Mouse (Mus musculus): ENCODE results near the gene Wdr91. TPM values are rescaled to one million over a fixed set of nuclear protein-coding genes. Genes with fewer than 3 reads are reported as not detected.

Gene Wdr91
- polyA plus RNA-seq, 1 experiment, result 56.0 TPM

DNA sequence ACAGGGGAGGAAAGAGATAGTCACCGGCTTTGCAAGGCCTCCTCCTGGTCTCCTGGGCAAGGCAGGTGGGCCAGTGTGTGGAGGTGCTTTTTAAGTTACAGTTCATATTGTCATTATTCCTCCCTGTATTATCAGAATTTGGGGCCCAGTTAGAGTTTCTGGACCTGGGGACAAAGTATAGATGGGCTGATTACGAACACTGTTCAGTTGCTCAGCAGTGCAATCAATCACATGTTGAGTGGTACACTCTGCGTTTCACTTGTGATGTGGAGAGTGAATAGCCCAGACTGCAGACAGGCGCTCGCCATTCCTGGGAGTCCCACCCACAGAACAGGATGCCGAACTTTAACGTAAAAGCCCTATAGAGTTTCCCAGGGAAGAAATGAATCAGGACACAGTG lies 26.0 kb downstream of the Wdr91 start:
- TF ChIP-seq POLR2A (IDR thresholded peaks at IDR 0.05; ENCODE audit: low read depth, low read length) (no peak), CTCF (conservative IDR thresholded peaks at IDR 0.05; ENCODE audit: insufficient read depth, insufficient read length, low read depth, low read length) (no peak)
- no peak for DNase-seq
- Histone ChIP-seq H3K27ac (ENCODE audit: insufficient read depth, low read depth, low read length) (no peak overlapping the region), H3K4me3 (ENCODE audit: insufficient read depth, low read depth, low read length) (no peak overlapping the region), H3K27me3 (replicated peaks; ENCODE audit: control insufficient read depth, insufficient read depth, low read length) (no peaks in the 10 kb centered on the region), H3K36me3 (ENCODE audit: control insufficient read depth, insufficient read depth, low read length) (peaks cover 4% of the 10 kb centered on the region; the same call in 1 of the 2 replicates), H3K4me1 (ENCODE audit: control insufficient read depth, insufficient read depth, low read length) (no peaks in the 10 kb centered on the region)
- WGBS, result 90% methylated on average over 7 of the region's 7 CpGs

DNA sequence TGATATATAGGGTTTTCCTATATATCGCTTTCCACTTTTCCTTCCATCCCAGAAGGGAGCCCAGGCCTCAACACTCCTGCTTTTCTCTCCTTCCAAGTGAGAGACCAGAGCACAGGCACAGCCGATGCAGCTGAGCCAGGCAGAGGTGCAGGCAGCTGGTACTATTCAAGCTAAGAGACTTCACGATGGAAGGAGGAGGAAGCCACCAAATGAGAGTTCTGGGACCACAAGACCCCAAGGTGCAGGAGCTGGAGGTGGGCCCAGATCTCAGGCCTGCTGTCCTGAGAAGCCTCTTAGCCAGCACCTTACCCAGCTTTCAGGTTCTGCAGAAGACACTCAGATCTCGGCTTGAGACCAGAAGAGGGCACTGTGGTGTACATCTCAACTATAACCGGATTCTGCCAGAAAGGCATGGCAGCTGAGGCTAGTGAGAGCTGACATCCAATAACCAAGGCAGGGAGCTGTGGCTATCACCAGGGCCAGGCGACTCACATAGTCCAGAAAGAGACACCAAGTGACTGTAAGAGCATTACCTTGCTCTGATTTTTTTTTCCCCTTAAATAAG lies 30.7 kb downstream of the Wdr91 start:
- Histone ChIP-seq H3K27ac (ENCODE audit: insufficient read depth, low read depth, low read length) (no peak overlapping the region), H3K36me3 (ENCODE audit: control insufficient read depth, insufficient read depth, low read length) (peaks cover 2% of the 10 kb centered on the region; the same call in 1 of the 2 replicates), H3K4me3 (ENCODE audit: insufficient read depth, low read depth, low read length) (no peak overlapping the region), H3K27me3 (replicated peaks; ENCODE audit: control insufficient read depth, insufficient read depth, low read length) (no peaks in the 10 kb centered on the region), H3K4me1 (ENCODE audit: control insufficient read depth, insufficient read depth, low read length) (peaks cover 10% of the 10 kb centered on the region)
- 52% methylated on average over 6 of the region's 6 CpGs for WGBS
- peak; percentile 81 for DNase-seq
- TF ChIP-seq CTCF (conservative IDR thresholded peaks at IDR 0.05; ENCODE audit: insufficient read depth, insufficient read length, low read depth, low read length) (peak; percentile 67), POLR2A (IDR thresholded peaks at IDR 0.05; ENCODE audit: low read depth, low read length) (no peak)

DNA sequence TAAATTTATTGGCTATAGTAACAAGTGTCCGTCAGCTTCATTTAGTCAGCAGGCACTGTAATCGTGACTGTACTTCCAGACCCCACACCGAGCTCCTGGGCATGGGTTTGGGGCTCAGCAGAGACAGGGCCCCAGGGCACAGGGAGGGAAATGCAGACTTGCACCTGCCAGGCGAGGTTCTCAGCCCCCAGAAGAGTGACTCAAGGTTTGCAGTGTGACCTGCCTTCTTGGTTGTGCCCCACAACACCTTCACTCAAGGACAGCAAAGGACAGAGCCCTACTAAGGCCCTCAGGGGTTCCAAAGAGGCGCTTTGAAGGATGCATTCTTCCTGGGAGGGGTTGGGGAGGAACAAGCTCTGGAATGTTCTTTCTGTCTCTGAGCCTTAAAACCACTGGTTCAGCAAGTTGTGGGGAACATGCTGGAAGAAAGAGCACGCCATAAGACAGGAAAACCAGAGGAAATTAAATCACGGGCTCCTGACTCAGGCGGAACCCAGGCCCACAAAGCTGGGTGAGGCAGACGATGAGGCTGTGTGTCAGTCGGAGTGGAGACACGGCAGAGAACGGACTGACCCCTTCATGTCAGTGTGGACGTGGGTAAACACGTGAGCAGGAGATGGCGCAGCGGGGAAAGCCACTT lies 31.5 kb downstream of the Wdr91 start:
- no peak overlapping the region for H3K4me3 ChIP-seq (ENCODE audit: insufficient read depth, low read depth, low read length)
- no peaks in the 10 kb centered on the region for H3K27me3 ChIP-seq (replicated peaks; ENCODE audit: control insufficient read depth, insufficient read depth, low read length)
- H3K4me1 ChIP-seq (ENCODE audit: control insufficient read depth, insufficient read depth, low read length), result peaks cover 10% of the 10 kb centered on the region
- TF ChIP-seq CTCF (conservative IDR thresholded peaks at IDR 0.05; ENCODE audit: insufficient read depth, insufficient read length, low read depth, low read length) (no peak), POLR2A (IDR thresholded peaks at IDR 0.05; ENCODE audit: low read depth, low read length) (no peak)
- no peak for DNase-seq
- no peaks in the 10 kb centered on the region; the same call in 1 of the 2 replicates for H3K36me3 ChIP-seq (ENCODE audit: control insufficient read depth, insufficient read depth, low read length)
- WGBS, result 90% methylated on average over 16 of the region's 16 CpGs
- H3K27ac ChIP-seq (ENCODE audit: insufficient read depth, low read depth, low read length), result no peak overlapping the region

DNA sequence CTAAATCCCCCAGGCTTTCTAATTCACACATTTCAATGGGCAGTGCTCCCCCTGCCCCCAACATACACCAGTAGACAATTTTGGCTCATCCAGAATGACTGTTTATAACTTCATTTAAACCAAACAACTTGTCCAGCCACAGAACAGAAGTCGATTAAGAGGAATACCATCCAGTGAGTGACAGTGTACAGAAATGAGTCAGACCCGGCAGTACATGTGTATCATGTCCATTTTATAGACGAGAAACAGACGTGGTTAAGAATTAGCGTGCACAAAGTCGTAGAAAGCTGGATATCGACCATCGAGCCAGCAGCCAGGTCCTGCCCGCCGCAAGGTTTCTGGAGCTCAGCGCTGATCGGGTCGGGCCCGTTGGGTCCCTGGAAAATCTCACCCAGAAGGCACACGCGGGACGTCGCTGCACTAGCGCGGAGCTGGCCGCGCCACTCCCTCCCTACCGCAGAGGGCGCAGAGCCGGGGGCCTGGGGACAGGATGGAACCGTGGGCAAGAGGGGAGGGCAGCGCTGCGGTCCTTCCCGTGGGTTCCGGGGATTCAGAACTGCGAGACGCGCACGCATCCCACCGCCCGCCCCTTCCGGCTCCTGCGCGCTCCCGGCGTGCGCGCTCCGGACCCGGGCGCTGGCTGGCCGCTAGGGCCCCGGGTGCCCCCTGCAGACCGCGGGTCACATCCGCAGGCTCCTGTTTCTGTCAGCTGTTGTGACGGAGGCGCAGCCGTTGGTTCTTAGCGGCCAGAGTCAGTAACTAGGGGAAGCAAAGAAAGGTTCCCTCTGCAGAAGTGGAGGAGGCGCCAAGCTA lies 33.0 kb downstream of the Wdr91 start, which contains the start of gene Cyren:
Gene Cyren (minus strand): TSS at position 552 of the 813 bp plus-strand sequence.
- Histone ChIP-seq H3K27me3 (replicated peaks; ENCODE audit: control insufficient read depth, insufficient read depth, low read length) (no peaks in the 10 kb centered on the region), H3K4me1 (ENCODE audit: control insufficient read depth, insufficient read depth, low read length) (peaks cover 10% of the 10 kb centered on the region), H3K27ac (ENCODE audit: insufficient read depth, low read depth, low read length) (peak within 1 kb of the TSS; percentile 90), H3K36me3 (ENCODE audit: control insufficient read depth, insufficient read depth, low read length) (no peaks in the 10 kb centered on the region; the same call in 1 of the 2 replicates), H3K4me3 (ENCODE audit: insufficient read depth, low read depth, low read length) (peak within 1 kb of the TSS; percentile 93)
- peak; percentile 76 for TF ChIP-seq POLR2A (IDR thresholded peaks at IDR 0.05; ENCODE audit: low read depth, low read length)
- peak; percentile 55 for TF ChIP-seq CTCF (conservative IDR thresholded peaks at IDR 0.05; ENCODE audit: insufficient read depth, insufficient read length, low read depth, low read length)
- under 1% methylated on average over 56 of the region's 56 CpGs for WGBS
- DNase-seq, result peak; percentile 97

DNA sequence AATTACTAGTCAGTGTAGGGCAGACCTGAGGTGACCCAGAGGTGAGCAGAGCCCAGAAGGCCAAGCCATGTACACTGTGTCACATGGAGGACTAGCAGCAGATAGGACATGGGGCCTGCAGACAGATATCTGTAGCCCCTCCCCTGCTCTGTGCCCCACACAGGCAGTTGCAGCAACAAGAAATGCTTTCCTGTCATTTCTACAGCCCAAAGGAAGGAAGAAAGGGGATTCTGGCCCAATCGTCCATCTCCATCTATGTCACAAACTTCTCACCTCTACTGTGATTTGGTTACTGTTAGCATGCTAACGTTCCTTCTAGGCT lies 33.9 kb downstream of the Wdr91 start:
- no peaks in the 10 kb centered on the region; the same call in 1 of the 2 replicates for H3K36me3 ChIP-seq (ENCODE audit: control insufficient read depth, insufficient read depth, low read length)
- no peaks in the 10 kb centered on the region for H3K27me3 ChIP-seq (replicated peaks; ENCODE audit: control insufficient read depth, insufficient read depth, low read length)
- no peak overlapping the region for H3K4me3 ChIP-seq (ENCODE audit: insufficient read depth, low read depth, low read length)
- TF ChIP-seq CTCF (conservative IDR thresholded peaks at IDR 0.05; ENCODE audit: insufficient read depth, insufficient read length, low read depth, low read length) (no peak), POLR2A (IDR thresholded peaks at IDR 0.05; ENCODE audit: low read depth, low read length) (no peak)
- H3K4me1 ChIP-seq (ENCODE audit: control insufficient read depth, insufficient read depth, low read length), result peaks cover 10% of the 10 kb centered on the region
- DNase-seq, result no peak
- 38% methylated on average over 2 of the region's 2 CpGs for WGBS
- no peak overlapping the region for H3K27ac ChIP-seq (ENCODE audit: insufficient read depth, low read depth, low read length)

DNA sequence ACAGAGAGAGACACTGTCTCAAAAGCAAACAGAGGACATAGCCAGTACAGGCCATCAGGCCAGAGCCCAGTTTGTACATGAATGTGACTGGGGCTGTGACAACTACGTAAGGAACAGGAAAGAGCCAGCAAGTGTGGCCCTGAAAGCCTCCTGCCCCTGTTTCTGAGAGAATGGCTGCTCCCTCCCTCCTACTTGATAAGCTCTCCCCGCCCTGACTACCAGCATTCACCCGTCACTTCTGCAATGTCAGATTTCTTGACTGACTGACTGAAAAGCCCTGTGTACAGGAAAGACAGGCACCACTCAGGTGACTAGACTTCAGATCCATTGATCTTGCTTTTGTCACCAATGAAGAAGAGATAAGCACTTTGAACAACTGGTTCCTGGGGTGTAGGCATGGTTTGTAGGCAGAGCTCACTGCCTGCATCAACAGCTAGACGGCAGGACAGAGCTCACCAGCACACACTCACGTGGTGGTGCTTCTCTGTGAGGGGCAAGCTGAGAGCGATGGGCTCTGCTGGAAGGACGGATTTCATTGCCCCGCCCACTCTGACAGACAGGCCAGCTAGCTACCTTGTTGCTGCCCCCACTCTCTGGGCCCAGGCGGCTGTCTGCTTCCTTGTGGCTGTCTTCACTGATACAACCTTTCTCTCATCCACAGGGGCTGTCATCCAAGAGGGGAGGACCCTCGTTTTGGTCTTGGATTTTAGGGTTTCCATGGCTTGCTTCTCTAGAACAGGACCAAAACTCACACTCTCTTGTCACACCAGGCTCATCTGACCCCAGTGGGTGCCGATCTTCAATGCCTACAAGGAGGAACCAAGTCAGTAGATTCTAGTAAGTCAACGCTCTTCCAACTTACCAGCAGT lies 34.5 kb downstream of the Wdr91 start:
- WGBS, result 77% methylated on average over 12 of the region's 12 CpGs
- DNase-seq, result no peak
- Histone ChIP-seq H3K36me3 (ENCODE audit: control insufficient read depth, insufficient read depth, low read length) (no peaks in the 10 kb centered on the region; the same call in 1 of the 2 replicates), H3K27ac (ENCODE audit: insufficient read depth, low read depth, low read length) (peak overlapping the region; percentile 79), H3K4me3 (ENCODE audit: insufficient read depth, low read depth, low read length) (no peak overlapping the region), H3K4me1 (ENCODE audit: control insufficient read depth, insufficient read depth, low read length) (peaks cover 10% of the 10 kb centered on the region), H3K27me3 (replicated peaks; ENCODE audit: control insufficient read depth, insufficient read depth, low read length) (no peaks in the 10 kb centered on the region)
- TF ChIP-seq CTCF (conservative IDR thresholded peaks at IDR 0.05; ENCODE audit: insufficient read depth, insufficient read length, low read depth, low read length) (no peak), POLR2A (IDR thresholded peaks at IDR 0.05; ENCODE audit: low read depth, low read length) (no peak)

Data from kidney, adult 2 months (tissue).